Mouse (Mus musculus) right cerebral cortex, postnatal 36 days (tissue): ENCODE results near the gene Ank3.

Experiments
- DNase-seq, 2 experiments: peaks; one replicate each; pipeline ENCODE4 v3.0.0; 2022; ENCODE audit warnings: low spot score in 2 of 2, mixed read lengths in 1 of 2

Gene Ank3

GRCm38 (mm10) chr10:69962976-69963375, 564.4 kb downstream of the Ank3 start:
- no peak for DNase-seq

- DNase-seq: no peak
Measured at GRCm38 (mm10) chr10:69964611-69965010, 566.0 kb downstream of the Ank3 start.

GRCm38 (mm10) chr10:69965085-69965484, 566.5 kb downstream of the Ank3 start:
- no peak for DNase-seq

DNA sequence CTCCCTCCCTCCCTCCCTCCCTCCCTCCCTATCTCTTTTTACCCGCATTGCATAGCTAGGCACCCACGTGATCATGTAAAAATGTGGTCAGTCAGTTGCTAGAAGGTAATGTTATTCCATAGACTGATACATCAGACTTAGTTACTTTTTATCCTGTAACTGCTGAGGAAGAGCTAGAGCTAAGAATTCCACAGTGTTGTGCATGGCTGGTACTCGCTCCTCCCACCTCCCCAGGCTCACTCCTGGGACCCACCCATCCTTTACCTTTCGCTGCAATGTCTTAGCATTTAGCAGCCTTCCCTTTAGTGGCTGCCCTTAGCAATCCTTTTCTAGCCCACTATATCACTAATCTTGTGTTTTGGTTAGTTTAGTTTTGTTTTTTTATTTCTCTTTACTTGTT, 569.4 kb downstream of the Ank3 start:
- DNase-seq: no peak

- no peak for DNase-seq
Measured at GRCm38 (mm10) chr10:69979636-69980035, 581.1 kb downstream of the Ank3 start.

DNA sequence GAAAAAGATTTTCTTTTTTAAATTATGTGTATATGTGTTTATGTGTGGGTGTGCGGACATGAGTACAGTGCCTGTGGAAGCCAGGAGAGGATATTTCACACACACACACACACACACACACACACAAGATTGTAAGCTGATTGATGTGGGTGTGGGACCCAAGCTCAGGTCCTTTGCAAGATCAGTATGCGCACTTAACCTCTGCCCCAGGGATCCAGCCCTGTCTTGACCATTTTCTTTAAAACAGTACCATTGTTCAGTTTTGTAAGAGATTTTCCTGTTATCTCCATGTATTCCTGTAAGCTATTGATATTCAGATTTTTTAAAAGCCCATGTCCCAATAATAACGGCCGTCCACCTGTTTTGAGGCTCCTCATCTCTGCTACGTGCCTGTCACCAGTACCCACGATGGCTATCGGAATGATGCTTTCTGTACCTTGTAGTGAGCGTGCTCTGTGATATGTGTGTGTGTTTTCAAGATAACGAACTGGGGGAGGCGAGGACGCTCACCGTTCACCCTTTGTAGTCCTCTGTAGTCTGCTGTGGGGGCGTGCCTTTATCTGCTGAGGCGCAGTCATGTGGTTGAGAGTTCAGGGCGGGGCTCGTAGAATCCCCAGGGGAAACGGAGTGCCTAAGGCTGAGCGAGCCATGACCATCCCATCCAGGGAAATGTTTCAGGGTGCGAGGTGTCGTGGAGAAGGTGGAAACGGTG, 583.0 kb downstream of the Ank3 start:
- no peak for DNase-seq

DNA sequence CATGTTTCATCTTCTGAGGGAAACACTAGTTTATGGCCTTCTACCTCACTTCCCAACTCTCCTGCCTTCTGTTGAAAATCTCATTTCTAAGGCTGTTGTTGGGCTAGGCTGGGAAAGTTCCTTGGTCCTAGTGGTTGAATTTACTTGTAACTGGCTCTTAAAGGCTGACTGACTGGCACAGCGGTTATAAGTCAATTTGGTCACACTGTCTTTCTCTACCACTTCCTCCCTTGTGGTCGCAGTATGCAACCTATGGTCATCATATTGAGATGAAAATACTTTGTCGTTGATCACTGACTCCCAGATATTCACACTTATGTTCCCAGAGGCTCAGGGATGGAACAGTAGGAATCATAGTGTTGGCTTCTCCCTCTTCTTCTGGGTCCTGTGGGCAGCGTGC, 584.1 kb downstream of the Ank3 start:
- no peak for DNase-seq

- no peak for DNase-seq
Measured at GRCm38 (mm10) chr10:69987496-69987895, 588.9 kb downstream of the Ank3 start.

DNA sequence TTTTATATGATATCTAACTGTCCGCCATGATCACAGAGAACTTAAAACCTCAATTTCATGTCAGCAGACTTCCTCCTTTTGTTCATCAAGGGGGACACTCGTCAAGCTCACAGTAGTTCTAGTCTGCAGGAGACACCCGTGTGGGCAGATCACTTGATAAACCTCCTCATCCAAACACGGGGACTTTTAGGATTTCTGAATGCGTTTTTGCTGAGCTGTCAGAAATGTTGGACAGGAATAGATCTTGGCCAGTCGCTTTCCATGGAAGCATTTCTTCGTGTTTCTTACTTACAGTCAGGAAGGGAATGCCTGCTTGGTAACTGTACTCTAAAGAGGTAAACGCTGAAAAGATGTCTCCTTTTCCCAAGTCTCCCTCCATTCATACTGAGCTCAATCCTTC, 598.5 kb downstream of the Ank3 start:
- no peak for DNase-seq

GRCm38 (mm10) chr10:70004058-70004457, 605.5 kb downstream of the Ank3 start:
- no peak for DNase-seq

GRCm38 (mm10) chr10:70004831-70005230, 606.3 kb downstream of the Ank3 start:
- DNase-seq: no peak

DNA sequence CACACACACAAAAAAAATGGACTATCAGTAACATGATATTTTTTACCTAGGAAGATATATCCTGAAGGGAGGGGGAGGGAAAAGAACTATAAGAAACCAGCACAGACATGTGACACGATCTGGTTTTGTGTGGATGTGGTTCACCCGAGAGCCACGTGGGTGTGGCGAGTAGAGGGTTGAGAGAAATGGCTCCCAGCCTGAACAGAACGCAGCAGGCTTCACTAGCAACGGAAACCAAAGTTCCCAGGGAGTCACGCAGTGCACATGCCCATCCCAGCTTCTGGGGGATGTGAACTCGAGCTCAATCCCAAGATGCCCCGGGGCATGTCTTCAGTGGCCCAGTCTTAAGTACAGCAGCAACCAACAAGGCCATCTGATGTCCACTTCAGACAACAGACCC, 607.8 kb downstream of the Ank3 start:
- no peak for DNase-seq

DNA sequence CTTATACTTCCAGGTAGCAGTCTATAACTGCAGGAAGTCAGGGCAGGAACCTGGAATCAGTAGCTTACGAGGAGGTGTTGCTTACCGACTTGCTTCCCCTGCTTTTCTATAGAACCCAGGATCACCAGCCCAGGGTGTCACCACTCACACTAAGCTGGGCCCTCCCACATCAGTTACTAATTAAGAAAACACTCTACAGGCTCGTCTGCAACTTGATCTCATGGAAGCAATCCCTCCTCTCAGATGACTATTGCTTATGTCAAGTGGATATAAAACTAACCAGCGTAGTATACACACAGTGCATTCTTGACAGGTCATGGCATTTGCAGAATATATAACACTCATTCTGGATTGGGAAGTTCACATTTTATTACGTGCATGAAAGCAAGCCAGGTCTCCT, 613.2 kb downstream of the Ank3 start:
- DNase-seq: no peak

DNA sequence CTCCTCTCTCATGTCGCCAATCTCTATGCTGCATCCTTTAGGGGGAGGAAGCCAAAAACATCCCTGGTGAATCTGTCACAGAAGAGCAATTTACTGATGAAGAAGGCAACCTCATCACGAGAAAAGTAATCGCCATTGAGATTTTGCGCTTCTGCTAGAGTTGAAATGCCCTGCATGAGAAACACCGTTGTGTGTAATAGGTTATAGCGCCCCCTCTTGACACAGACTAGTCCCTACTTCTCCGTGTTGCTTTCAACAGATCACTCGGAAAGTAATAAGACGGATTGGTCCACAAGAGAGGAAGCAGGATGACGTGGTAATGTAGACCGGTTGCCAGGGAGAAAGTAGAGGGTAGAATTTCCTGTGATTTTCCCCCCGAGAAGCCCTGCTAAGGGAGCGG, 615.4 kb downstream of the Ank3 start:
- DNase-seq: no peak

GRCm38 (mm10) chr10:70015201-70015600, 616.6 kb downstream of the Ank3 start:
- no peak for DNase-seq

GRCm38 (mm10) chr10:70018691-70019090, 620.1 kb downstream of the Ank3 start:
- no peak for DNase-seq

- DNase-seq: peak; percentile 33 to 53
Measured at GRCm38 (mm10) chr10:70021667-70022066, 623.1 kb downstream of the Ank3 start.

DNA sequence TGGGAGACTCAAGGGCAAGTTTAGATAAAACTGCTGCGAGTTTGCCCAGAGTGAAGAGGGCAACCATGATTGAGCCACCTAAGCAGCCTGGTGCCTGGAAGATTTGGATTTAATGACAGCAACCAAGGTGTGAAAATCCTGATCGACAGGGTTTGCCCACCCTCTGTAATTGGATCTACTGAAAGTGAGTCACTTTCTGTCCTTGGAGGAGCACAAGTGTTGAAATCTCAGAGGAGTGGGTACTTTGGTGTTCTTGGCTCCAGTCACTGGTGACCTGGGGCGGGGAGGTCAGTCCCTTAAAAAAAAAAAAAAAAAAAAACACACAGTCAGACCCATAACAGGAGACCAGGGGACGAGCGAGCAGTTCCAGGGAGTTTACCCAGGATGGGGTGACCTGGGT, 624.0 kb downstream of the Ank3 start:
- DNase-seq: no peak

GRCm38 (mm10) chr10:70023861-70024260, 625.3 kb downstream of the Ank3 start:
- DNase-seq: no peak

DNA sequence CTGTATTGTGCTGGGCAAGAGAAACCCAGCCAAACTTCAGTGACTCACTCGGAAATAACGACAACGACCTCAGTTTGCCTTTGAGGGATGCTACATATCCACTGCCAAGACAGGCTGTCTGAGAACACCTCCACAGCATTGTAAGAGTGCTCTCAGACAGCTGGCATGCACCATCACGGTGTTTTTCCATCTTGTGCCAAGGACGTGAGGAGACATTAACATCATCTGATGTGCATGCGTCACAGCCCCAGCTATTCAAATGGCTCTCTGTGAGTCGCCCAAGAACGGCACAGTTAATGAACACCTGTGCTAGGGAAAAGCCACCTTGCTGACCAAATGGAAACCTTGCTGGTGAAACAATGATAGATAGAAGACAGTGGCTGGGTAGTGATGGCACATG, 633.4 kb downstream of the Ank3 start:
- DNase-seq: peak; percentile 30 to 42

DNA sequence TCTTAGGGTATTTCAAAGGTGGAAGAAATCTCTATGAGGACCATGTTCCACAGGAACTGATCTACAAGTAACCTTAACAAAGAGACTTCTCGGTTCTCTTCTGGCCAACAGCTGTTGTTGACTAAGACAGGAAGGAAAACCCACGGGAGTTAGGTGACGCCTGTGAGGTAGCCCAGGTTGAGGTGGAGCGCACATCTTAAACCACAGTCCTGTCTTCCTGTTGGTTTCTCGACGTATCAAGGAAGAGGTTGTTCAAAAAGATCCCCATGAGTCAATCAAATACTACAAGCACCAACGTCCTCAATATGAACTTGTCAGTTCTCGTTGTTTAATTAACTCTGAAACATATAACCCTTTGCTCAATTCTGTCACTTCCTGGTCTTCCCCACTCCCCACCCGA, 634.4 kb downstream of the Ank3 start:
- no peak for DNase-seq

- DNase-seq: no peak
Measured at GRCm38 (mm10) chr10:70033856-70034255, 635.3 kb downstream of the Ank3 start.

DNA sequence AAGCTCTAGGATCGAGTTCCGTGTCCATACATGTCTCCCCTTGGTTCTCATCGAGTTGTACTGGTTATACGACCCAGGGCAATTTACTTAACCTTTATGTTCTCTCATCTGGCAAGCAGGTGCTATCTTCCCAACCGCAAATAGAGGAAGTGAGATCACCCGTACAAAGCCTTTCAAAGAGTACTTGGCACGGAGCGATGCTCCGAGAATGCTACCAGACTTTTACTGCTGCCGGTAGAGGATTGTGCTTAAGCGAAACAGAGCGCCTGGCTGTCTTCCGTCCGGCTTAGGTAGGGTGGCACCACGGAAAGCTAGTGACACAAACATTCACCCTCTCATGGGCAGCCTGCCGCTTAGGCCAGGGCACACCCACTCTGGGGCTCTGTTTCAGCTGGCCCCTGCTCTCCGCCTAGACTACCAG, 641.3 kb downstream of the Ank3 start:
- DNase-seq: no peak

DNA sequence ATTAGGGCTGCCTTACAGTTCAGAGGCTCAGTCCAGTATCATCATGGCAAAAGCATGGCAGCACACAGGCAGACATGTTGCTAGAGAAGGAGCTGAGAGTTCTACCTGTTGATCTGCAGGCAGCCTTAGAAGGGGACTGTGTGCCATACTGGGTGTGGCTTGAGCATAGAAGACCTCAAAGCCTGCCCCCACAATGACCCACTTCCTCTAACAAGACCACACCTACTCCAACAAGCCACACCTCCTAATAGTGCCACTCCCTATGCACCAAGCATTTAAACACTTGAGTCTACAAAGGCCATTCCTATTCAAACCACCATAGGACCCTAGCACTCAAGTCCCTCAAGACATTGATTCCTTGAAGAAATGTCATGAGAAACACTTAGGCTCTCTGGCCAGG, 643.0 kb downstream of the Ank3 start:
- DNase-seq: no peak
